Mouse (Mus musculus): ENCODE data around the gene Opn1sw. TPM values are rescaled to one million over a fixed set of nuclear protein-coding genes. Genes with fewer than 3 reads are reported as not detected.
A peak's percentile ranks its signal among the peaks of the same experiment; 100 is the strongest.
"Not testable (repeated sequence)": the region's sequence is repeated elsewhere in the genome, so short reads cannot be mapped to it uniquely, and the experiment has no call there.

Opn1sw gene
- total RNA-seq, 2 experiments from 2014 or later = 0.19 to 0.20 TPM

GRCm38 (mm10) chr6:29396714-29397540 lies 8.7 kb upstream of the Opn1sw start:
- peak in 1 of 2 experiments; percentile 23 for DNase-seq (ENCODE audit: extremely low spot score in 1 of 2, low spot score in 1 of 2)

GRCm38 (mm10) chr6:29395910-29396713 lies 7.8 kb upstream of the Opn1sw start, which contains the start of gene Ccdc136:
Ccdc136 (plus strand) TSS chr6:29396309.
- DNase-seq (ENCODE audit: extremely low spot score in 1 of 2, low spot score in 1 of 2) = peak; percentile 63 to 67

- no peak for DNase-seq (ENCODE audit: extremely low spot score in 1 of 2, low spot score in 1 of 2)
Measured at GRCm38 (mm10) chr6:29394286-29394685, 6.0 kb upstream of the Opn1sw start.

GRCm38 (mm10) chr6:29391802-29392201 lies 3.5 kb upstream of the Opn1sw start:
- DNase-seq (ENCODE audit: extremely low spot score in 1 of 2, low spot score in 1 of 2) = no peak

GRCm38 (mm10) chr6:29391241-29391640 lies 3.0 kb upstream of the Opn1sw start:
- DNase-seq (ENCODE audit: extremely low spot score in 1 of 2, low spot score in 1 of 2) = not testable (repeated sequence)

- not testable (repeated sequence) for DNase-seq (ENCODE audit: extremely low spot score in 1 of 2, low spot score in 1 of 2)
Measured at GRCm38 (mm10) chr6:29390500-29390899, 2.2 kb upstream of the Opn1sw start.

- no peak for DNase-seq (ENCODE audit: extremely low spot score in 1 of 2, low spot score in 1 of 2)
Measured at GRCm38 (mm10) chr6:29389425-29389824, 1.2 kb upstream of the Opn1sw start.

- DNase-seq (ENCODE audit: extremely low spot score in 1 of 2, low spot score in 1 of 2) = peak; percentile 42 to 76
Measured at GRCm38 (mm10) chr6:29388606-29389080, 375 bp upstream of the Opn1sw start.

- DNase-seq (ENCODE audit: extremely low spot score in 1 of 2, low spot score in 1 of 2) = no peak
Measured at GRCm38 (mm10) chr6:29382442-29382841, 5.8 kb downstream of the Opn1sw start.

- DNase-seq (ENCODE audit: extremely low spot score in 1 of 2, low spot score in 1 of 2) = no peak
Measured at GRCm38 (mm10) chr6:29379954-29380353, 8.3 kb downstream of the Opn1sw start.

- DNase-seq (ENCODE audit: extremely low spot score in 1 of 2, low spot score in 1 of 2) = no peak
Measured at GRCm38 (mm10) chr6:29378678-29379077, 9.6 kb downstream of the Opn1sw start.

GRCm38 (mm10) chr6:29377386-29377785 lies 10.9 kb downstream of the Opn1sw start:
- DNase-seq (ENCODE audit: extremely low spot score in 1 of 2, low spot score in 1 of 2) = no peak

GRCm38 (mm10) chr6:29365277-29365676 lies 23.0 kb downstream of the Opn1sw start:
- DNase-seq (ENCODE audit: extremely low spot score in 1 of 2, low spot score in 1 of 2) = no peak

- no peak for DNase-seq (ENCODE audit: extremely low spot score in 1 of 2, low spot score in 1 of 2)
Measured at GRCm38 (mm10) chr6:29363129-29363515, 25.1 kb downstream of the Opn1sw start.

- no peak for DNase-seq (ENCODE audit: extremely low spot score in 1 of 2, low spot score in 1 of 2)
Measured at GRCm38 (mm10) chr6:29362246-29363128, 25.8 kb downstream of the Opn1sw start.

GRCm38 (mm10) chr6:29360211-29360610 lies 28.1 kb downstream of the Opn1sw start:
- no peak for DNase-seq (ENCODE audit: extremely low spot score in 1 of 2, low spot score in 1 of 2)

- DNase-seq (ENCODE audit: extremely low spot score in 1 of 2, low spot score in 1 of 2) = no peak
Measured at GRCm38 (mm10) chr6:29359386-29359785, 28.9 kb downstream of the Opn1sw start.

- DNase-seq (ENCODE audit: extremely low spot score in 1 of 2, low spot score in 1 of 2) = no peak
Measured at GRCm38 (mm10) chr6:29352816-29353215, 35.5 kb downstream of the Opn1sw start.

- DNase-seq (ENCODE audit: extremely low spot score in 1 of 2, low spot score in 1 of 2) = no peak
Measured at GRCm38 (mm10) chr6:29351613-29352012, 36.7 kb downstream of the Opn1sw start.

GRCm38 (mm10) chr6:29348371-29348724 lies 39.9 kb downstream of the Opn1sw start:
- no peak for DNase-seq (ENCODE audit: extremely low spot score in 1 of 2, low spot score in 1 of 2)
